Mouse (Mus musculus) kidney, postnatal 0 days (tissue): ENCODE data around the gene Tgfb1. TPM values are rescaled to one million over a fixed set of nuclear protein-coding genes. Genes with fewer than 3 reads are reported as not detected.

Experiments used
- ATAC-seq: fragments of 200-750 bp; cut with Nextera tagmentation; replicated peaks from 2 replicates; pipeline ENCODE4 v1.8.0; 2017; ENCODE audit warnings: low read depth, moderate number of reproducible peaks, moderate TSS enrichment, moderate library complexity; ENCODE audit not compliant: low FRiP score
- DNase-seq: peaks from one replicate; pipeline ENCODE4 v3.0.0-alpha.2; 2016; ENCODE audit warnings: low spot score
- H3K27ac ChIP-seq: fragments of 300-500 bp; sonication (generic); 2 replicates; pipeline ENCODE4 v1.5.1; 2014; ENCODE audit warnings: mild to moderate bottlenecking
- H3K27me3 ChIP-seq: fragments of 300-500 bp; sonication (generic); 2 replicates; pipeline ENCODE4 v1.6.1; 2014; ENCODE audit warnings: low read length, mixed read lengths; ENCODE audit not compliant: insufficient read depth
- H3K36me3 ChIP-seq: fragments of 300-500 bp; sonication (generic); 2 replicates; pipeline ENCODE4 v1.6.1; 2014; ENCODE audit warnings: low read length, mixed read lengths; ENCODE audit not compliant: insufficient read depth
- H3K4me1 ChIP-seq: fragments of 300-500 bp; sonication (generic); replicated peaks from 2 replicates; pipeline ENCODE4 v1.6.1; 2014; ENCODE audit warnings: antibody characterized with exemption, low read length, mixed read lengths; ENCODE audit not compliant: insufficient read depth
- H3K4me2 ChIP-seq: fragments of 300-500 bp; sonication (generic); 2 replicates; pipeline ENCODE4 v1.6.1; 2014; ENCODE audit warnings: mild to moderate bottlenecking, low read length, moderate library complexity, mixed read lengths
- H3K4me3 ChIP-seq: fragments of 300-500 bp; sonication (generic); replicated peaks from 2 replicates; pipeline ENCODE4 v1.5.1; 2014; ENCODE audit warnings: low read depth, low read length
- H3K9ac ChIP-seq: fragments of 300-500 bp; sonication (generic); 2 replicates; pipeline ENCODE4 v1.6.1; 2014; ENCODE audit warnings: low read depth, low read length
- H3K9me3 ChIP-seq: fragments of 300-500 bp; sonication (generic); replicated peaks from 2 replicates; pipeline ENCODE4 v1.6.1; 2016; ENCODE audit warnings: low read length, inconsistent platforms, mixed read lengths
- CTCF ChIP-seq: IDR thresholded peaks from 2 replicates; pipeline ENCODE4 v1.5.1; 2016; ENCODE audit warnings: antibody characterized with exemption, low read depth, mild to moderate bottlenecking, moderate library complexity
- WGBS: fragments of 180-500 bp; shearing (Covaris S2); extraction: QIAGEN DNeasy Blood & Tissue Kit; methylation state at CpG from one replicate; pipeline ENCODE4 v1.1.7; 2014; 5-methylcytosine and 5-hydroxymethylcytosine counted together
- polyA plus RNA-seq: library from polyadenylated mRNA; unstranded; fragments of >200 nt; fragmentation: Nextera tagmentation; extraction: Ambion mirVana; gene quantifications from 2 replicates; pipeline ENCODE4 v1.2.1, GENCODE M21; 2015

Gene Tgfb1
- polyA plus RNA-seq, 1 experiment from 2014 or later = 3.6 TPM

DNA sequence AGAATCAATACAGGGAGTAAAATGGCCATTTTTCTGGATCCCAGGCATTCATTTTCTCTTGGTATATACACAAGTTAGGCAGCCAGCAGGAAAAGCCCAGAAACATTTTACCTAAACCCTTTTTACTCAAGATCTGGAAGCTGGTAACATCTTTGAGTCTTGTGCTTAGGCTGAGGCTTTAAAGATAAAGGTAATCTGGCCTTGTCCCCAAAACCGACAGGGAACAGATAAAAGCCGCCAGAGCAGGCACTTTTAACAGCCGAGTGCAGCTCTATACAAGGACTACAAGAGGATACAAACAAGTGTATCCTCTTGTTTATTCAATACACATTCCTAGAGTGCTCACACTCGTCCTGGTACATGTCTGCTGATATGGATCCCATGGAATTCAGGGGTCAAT lies 48.2 kb downstream of the Tgfb1 start:
- Histone ChIP-seq H3K27me3 (no peaks in the 10 kb centered on the region), H3K36me3 (peaks cover 85% of the 10 kb centered on the region), H3K9me3 (no peaks in the 10 kb centered on the region), H3K4me3 (no peak overlapping the region), H3K27ac (no peak overlapping the region), H3K4me2 (no peak overlapping the region), H3K9ac (no peak overlapping the region), H3K4me1 (no peaks in the 10 kb centered on the region)
- no peak for TF ChIP-seq CTCF
- ATAC-seq (no peak), DNase-seq (no peak)
- 78% methylated on average over 4 of the region's 4 CpGs for WGBS

GRCm38 (mm10) chr7:25736920-25737319 lies 50.1 kb downstream of the Tgfb1 start:
- peaks cover 86% of the 10 kb centered on the region for H3K36me3 ChIP-seq
- DNase-seq (no peak), ATAC-seq (no peak)
- H3K27me3 ChIP-seq = no peaks in the 10 kb centered on the region
- H3K4me1 ChIP-seq = no peaks in the 10 kb centered on the region
- H3K4me3 ChIP-seq = no peak overlapping the region
- H3K4me2 ChIP-seq = no peak overlapping the region
- TF ChIP-seq CTCF = peak; percentile 43
- H3K9me3 ChIP-seq = no peaks in the 10 kb centered on the region
- no peak overlapping the region for H3K27ac ChIP-seq
- H3K9ac ChIP-seq = no peak overlapping the region
- 90% methylated on average over 2 of the region's 2 CpGs for WGBS

DNA sequence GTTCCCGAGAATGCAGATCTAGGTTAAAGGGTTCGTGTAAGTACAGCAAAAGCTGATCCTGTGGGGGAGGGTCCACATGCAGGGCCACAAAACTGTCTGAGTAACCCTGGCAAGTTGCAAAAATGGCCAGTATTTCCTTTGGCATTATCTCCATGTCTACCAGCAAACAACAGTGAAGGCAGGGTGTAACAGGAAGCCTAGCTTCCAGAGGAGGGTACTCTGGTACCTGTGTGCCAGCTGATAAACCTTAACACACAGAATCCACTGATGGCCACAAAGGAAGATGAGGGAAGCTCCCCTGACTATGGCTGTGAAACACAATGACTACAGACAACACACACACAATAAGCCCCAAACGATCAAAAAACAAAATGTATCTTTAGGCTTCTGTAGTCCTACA lies 51.5 kb downstream of the Tgfb1 start:
- no peak for DNase-seq
- H3K27ac ChIP-seq = no peak overlapping the region
- H3K4me1 ChIP-seq = no peaks in the 10 kb centered on the region
- no peak for TF ChIP-seq CTCF
- no peak overlapping the region for H3K9ac ChIP-seq
- ATAC-seq = no peak
- no peak overlapping the region for H3K4me3 ChIP-seq
- WGBS = 82% methylated on average over 3 of the region's 3 CpGs
- H3K36me3 ChIP-seq = peaks cover 86% of the 10 kb centered on the region
- no peaks in the 10 kb centered on the region for H3K27me3 ChIP-seq
- H3K4me2 ChIP-seq = no peak overlapping the region
- no peaks in the 10 kb centered on the region for H3K9me3 ChIP-seq

GRCm38 (mm10) chr7:25746844-25747243 lies 60.0 kb downstream of the Tgfb1 start:
- DNase-seq = no peak
- no peak for ATAC-seq
- no peak overlapping the region for H3K9ac ChIP-seq
- H3K27ac ChIP-seq = no peak overlapping the region
- no peaks in the 10 kb centered on the region for H3K4me1 ChIP-seq
- WGBS = 76% methylated on average over 3 of the region's 3 CpGs
- no peak overlapping the region for H3K4me3 ChIP-seq
- no peak for TF ChIP-seq CTCF
- no peaks in the 10 kb centered on the region for H3K27me3 ChIP-seq
- no peaks in the 10 kb centered on the region for H3K9me3 ChIP-seq
- H3K36me3 ChIP-seq = peaks cover 88% of the 10 kb centered on the region
- H3K4me2 ChIP-seq = no peak overlapping the region

DNA sequence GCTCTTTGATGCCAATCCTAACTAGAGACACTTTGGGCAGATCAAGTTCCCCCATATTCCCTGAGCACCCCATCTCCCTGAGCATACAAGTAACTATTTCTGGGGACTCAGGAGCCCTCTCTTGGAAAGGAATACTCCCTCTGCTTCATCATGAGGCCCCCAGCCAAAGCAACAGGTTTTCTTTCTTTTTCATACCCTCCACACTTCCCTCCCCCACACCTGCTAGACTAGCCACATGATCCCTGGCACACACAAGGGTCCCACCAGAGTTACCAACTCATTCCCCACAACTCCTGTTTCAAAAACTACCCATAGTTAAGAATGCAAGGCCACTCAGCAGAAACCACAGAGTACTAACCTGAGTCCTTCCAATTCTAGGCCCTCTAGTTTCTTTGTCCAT lies 66.3 kb downstream of the Tgfb1 start:
- no peak for TF ChIP-seq CTCF
- Histone ChIP-seq H3K9me3 (no peaks in the 10 kb centered on the region), H3K36me3 (peaks cover 28% of the 10 kb centered on the region), H3K9ac (peak overlapping the region; percentile 99), H3K27ac (no peak overlapping the region), H3K27me3 (no peaks in the 10 kb centered on the region), H3K4me2 (peak overlapping the region; percentile 86), H3K4me3 (peak overlapping the region; percentile 93), H3K4me1 (peaks cover 9% of the 10 kb centered on the region)
- DNase-seq = no peak
- no peak for ATAC-seq

- no peaks in the 10 kb centered on the region for H3K9me3 ChIP-seq
- peak overlapping the region; percentile 99 for H3K27ac ChIP-seq
- peak; percentile 54 for DNase-seq
- peaks cover 21% of the 10 kb centered on the region for H3K36me3 ChIP-seq
- H3K4me3 ChIP-seq = peak overlapping the region; percentile 93
- TF ChIP-seq CTCF = no peak
- H3K27me3 ChIP-seq = no peaks in the 10 kb centered on the region
- peak overlapping the region; percentile 99 for H3K9ac ChIP-seq
- H3K4me2 ChIP-seq = peak overlapping the region; percentile 86
- WGBS = under 1% methylated on average over 45 of the region's 46 CpGs
- H3K4me1 ChIP-seq = peaks cover 9% of the 10 kb centered on the region
- peak; percentile 8; the same call in 1 of the 2 replicates for ATAC-seq
These were observed 67.0 kb downstream of the Tgfb1 start for GRCm38 (mm10) chr7:25753643-25754438.

- Histone ChIP-seq H3K36me3 (peaks cover 16% of the 10 kb centered on the region), H3K27ac (peak overlapping the region; percentile 99), H3K4me2 (peak overlapping the region; percentile 86), H3K4me3 (peak overlapping the region; percentile 93), H3K4me1 (peaks cover 9% of the 10 kb centered on the region), H3K9me3 (no peaks in the 10 kb centered on the region), H3K27me3 (no peaks in the 10 kb centered on the region), H3K9ac (peak overlapping the region; percentile 99)
- TF ChIP-seq CTCF = peak; percentile 26; the same call in 1 of the 2 replicates
- ATAC-seq = no peak
- DNase-seq = no peak
- WGBS = under 1% methylated on average over 30 of the region's 30 CpGs
These were observed 67.6 kb downstream of the Tgfb1 start for GRCm38 (mm10) chr7:25754439-25754737.

Other genes with a start within 250 kb of the Tgfb1 start
- 4.7 and 6.3 TPM in 2 replicates for gene Ceacam1, start 209.4 kb upstream of the Tgfb1 start, polyA plus RNA-seq
- gene Ceacam2, start 147.1 kb upstream of the Tgfb1 start, polyA plus RNA-seq = 0.07 TPM in 1 of 2 replicates, not detected in the other
- gene Erich4, start 71.1 kb upstream of the Tgfb1 start, polyA plus RNA-seq = 10.1 and 11.2 TPM in 2 replicates
- gene Dmac2, start 67.6 kb upstream of the Tgfb1 start, polyA plus RNA-seq = 68.6 and 68.9 TPM in 2 replicates
- 9.3 and 11.4 TPM in 2 replicates for gene B3gnt8, start 60.3 kb upstream of the Tgfb1 start, polyA plus RNA-seq
- 90.1 and 96.3 TPM in 2 replicates for gene Bckdha, start 28.0 kb upstream of the Tgfb1 start, polyA plus RNA-seq
- gene Exosc5, start 27.8 kb upstream of the Tgfb1 start, polyA plus RNA-seq = 76.8 and 78.6 TPM in 2 replicates
- 1.0 and 1.1 TPM in 2 replicates for gene Tmem91, start 11.8 kb upstream of the Tgfb1 start, polyA plus RNA-seq
- gene B9d2, start 6.2 kb upstream of the Tgfb1 start, polyA plus RNA-seq = 31.4 and 32.3 TPM in 2 replicates
- 18.8 and 19.4 TPM in 2 replicates for gene Ccdc97, start 32.1 kb downstream of the Tgfb1 start, polyA plus RNA-seq
- gene Hnrnpul1, start 67.8 kb downstream of the Tgfb1 start, polyA plus RNA-seq = 50.0 and 56.0 TPM in 2 replicates
- 95.7 and 110 TPM in 2 replicates for gene Axl, start 101.7 kb downstream of the Tgfb1 start, polyA plus RNA-seq
- 25.4 and 26.7 TPM in 2 replicates for gene Cyp2s1, start 129.9 kb downstream of the Tgfb1 start, polyA plus RNA-seq
- not detected in 2 replicates for gene Cyp2b10, start 210.6 kb downstream of the Tgfb1 start, polyA plus RNA-seq